Mouse (Mus musculus) heart, adult 2 months (tissue): Measurements from ENCODE around the gene Arrb2.

Experiments
- CTCF ChIP-seq: fragments of 200-600 bp; IDR thresholded peaks from 2 replicates; pipeline ENCODE4 v1.8.1; 2022; ENCODE audit warnings: antibody characterized with exemption, mild to moderate bottlenecking, moderate library complexity
- EP300 ChIP-seq: fragments of 200-500 bp; IDR thresholded peaks from 2 replicates; pipeline ENCODE4 v1.6.1; 2011; ENCODE audit warnings: low read depth, low read length, control low read depth; ENCODE audit not compliant: insufficient read depth
- POLR2A ChIP-seq: fragments of 200-500 bp; IDR thresholded peaks from 2 replicates; pipeline ENCODE4 v1.6.1; 2011; ENCODE audit warnings: mild to moderate bottlenecking, low read depth, low read length, control low read depth; ENCODE audit not compliant: insufficient read depth

- no peak for TF ChIP-seq POLR2A
- no peak for TF ChIP-seq CTCF
- no peak for TF ChIP-seq EP300
These were observed 861 bp upstream of the Arrb2 start for GRCm38 (mm10) chr11:70431574-70431973.
